Mouse (Mus musculus): ENCODE measurements at regions not wholly inside any gene's neighbourhood (a gene's known extent, or its start where the extent isn't known, plus 50 kb on each side); places are given as distances from the start of the nearest gene placed in this dataset.

- Histone ChIP-seq H3K4me3 (ENCODE audit: insufficient read depth, low read depth, low read length) (no peak overlapping the region), H3K27me3 (replicated peaks; ENCODE audit: control insufficient read depth, insufficient read depth, low read length) (no peaks in the 10 kb centered on the region), H3K4me1 (ENCODE audit: control insufficient read depth, insufficient read depth, low read length) (no peaks in the 10 kb centered on the region), H3K27ac (ENCODE audit: insufficient read depth, low read depth, low read length) (peak overlapping the region; percentile 41; the same call in 1 of the 2 replicates), H3K36me3 (ENCODE audit: control insufficient read depth, insufficient read depth, low read length) (no peaks in the 10 kb centered on the region)
- 60% methylated on average over 5 of the region's 5 CpGs for WGBS
- peak; percentile 49 for DNase-seq
- no peak for TF ChIP-seq CTCF (conservative IDR thresholded peaks at IDR 0.05; ENCODE audit: insufficient read depth, insufficient read length, low read depth, low read length)
- TF ChIP-seq POLR2A (IDR thresholded peaks at IDR 0.05; ENCODE audit: low read depth, low read length): no peak
Observed at GRCm38 (mm10) chr1:186444701-186445131, 261.1 kb downstream of the Tgfb2 start.

GRCm38 (mm10) chr1:186442160-186442559 is 263.6 kb downstream of the Tgfb2 start:
- H3K27ac ChIP-seq (ENCODE audit: insufficient read depth, low read depth, low read length): no peak overlapping the region
- WGBS: 73% methylated on average over 1 of the region's 1 CpGs
- no peak for DNase-seq
- no peaks in the 10 kb centered on the region for H3K27me3 ChIP-seq (replicated peaks; ENCODE audit: control insufficient read depth, insufficient read depth, low read length)
- H3K4me3 ChIP-seq (ENCODE audit: insufficient read depth, low read depth, low read length): no peak overlapping the region
- no peaks in the 10 kb centered on the region for H3K4me1 ChIP-seq (ENCODE audit: control insufficient read depth, insufficient read depth, low read length)
- TF ChIP-seq POLR2A (IDR thresholded peaks at IDR 0.05; ENCODE audit: low read depth, low read length) (no peak), CTCF (conservative IDR thresholded peaks at IDR 0.05; ENCODE audit: insufficient read depth, insufficient read length, low read depth, low read length) (no peak)
- H3K36me3 ChIP-seq (ENCODE audit: control insufficient read depth, insufficient read depth, low read length): no peaks in the 10 kb centered on the region

DNA sequence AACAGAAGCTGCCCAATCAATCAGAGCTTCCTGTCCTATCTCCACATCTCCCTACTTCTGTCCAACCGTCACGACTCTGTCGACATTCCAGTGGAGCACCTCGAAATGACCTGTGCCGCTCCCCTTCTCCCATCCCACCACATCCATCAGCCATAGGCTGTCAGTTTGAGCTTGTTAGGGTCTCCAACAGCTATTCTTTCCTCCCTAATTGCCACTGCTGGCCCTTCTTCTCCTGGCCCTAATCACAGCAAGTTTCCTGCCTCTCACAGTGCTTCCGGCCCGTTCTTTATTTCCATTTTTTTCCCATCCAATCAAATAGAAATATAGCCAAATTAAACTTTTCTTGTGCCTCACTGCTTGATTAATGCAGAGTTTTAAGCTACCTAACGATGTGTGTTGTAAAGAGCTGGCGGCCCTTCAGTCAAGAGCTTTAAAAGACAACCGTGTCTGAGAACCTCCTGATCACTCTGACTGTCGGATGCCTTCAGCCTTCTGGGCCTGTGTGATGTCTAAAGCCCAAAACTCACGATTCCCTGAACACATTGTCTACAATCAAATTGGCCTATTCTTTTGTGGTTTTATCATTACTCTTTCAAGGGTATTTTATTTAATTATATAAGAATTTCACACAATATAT is 270.3 kb downstream of the Tgfb2 start:
- no peak overlapping the region for H3K27ac ChIP-seq (ENCODE audit: insufficient read depth, low read depth, low read length)
- no peak for DNase-seq

DNA sequence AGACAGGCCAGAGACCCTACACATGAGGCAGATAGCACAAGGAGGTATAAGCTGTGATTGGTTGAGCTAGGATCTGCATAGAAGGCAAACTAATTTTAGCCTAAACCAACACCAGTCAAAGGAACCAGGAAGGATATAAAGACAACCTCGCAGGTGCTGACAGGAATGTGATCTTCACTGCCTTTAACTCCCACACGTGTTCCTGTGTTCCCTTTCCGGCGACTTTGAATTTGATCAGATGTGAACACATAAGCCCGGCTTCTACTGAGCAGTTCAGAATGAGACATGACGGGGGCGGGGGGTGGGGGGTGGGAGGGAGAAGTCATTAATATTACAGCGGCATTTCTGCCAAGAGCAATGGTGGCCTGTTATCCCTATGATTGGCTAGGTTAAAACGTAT is 271.0 kb downstream of the Tgfb2 start:
- Histone ChIP-seq H3K27ac (ENCODE audit: insufficient read depth, low read depth, low read length) (no peak overlapping the region), H3K4me1 (ENCODE audit: control insufficient read depth, insufficient read depth, low read length) (no peaks in the 10 kb centered on the region), H3K36me3 (ENCODE audit: control insufficient read depth, insufficient read depth, low read length) (no peaks in the 10 kb centered on the region), H3K27me3 (replicated peaks; ENCODE audit: control insufficient read depth, insufficient read depth, low read length) (no peaks in the 10 kb centered on the region), H3K4me3 (ENCODE audit: insufficient read depth, low read depth, low read length) (no peak overlapping the region)
- TF ChIP-seq CTCF (conservative IDR thresholded peaks at IDR 0.05; ENCODE audit: insufficient read depth, insufficient read length, low read depth, low read length) (no peak), POLR2A (IDR thresholded peaks at IDR 0.05; ENCODE audit: low read depth, low read length) (no peak)
- WGBS: 34% methylated on average over 9 of the region's 9 CpGs
- no peak for DNase-seq

More for the DNA sequence above, 270.3 kb downstream of the Tgfb2 start:
- H3K4me1 ChIP-seq (ENCODE audit: control insufficient read depth, insufficient read depth, low read length): no peaks in the 10 kb centered on the region
- no peak for TF ChIP-seq CTCF (conservative IDR thresholded peaks at IDR 0.05; ENCODE audit: insufficient read depth, insufficient read length, low read depth, low read length)
- no peak for TF ChIP-seq POLR2A (IDR thresholded peaks at IDR 0.05; ENCODE audit: low read depth, low read length)
- WGBS: 51% methylated on average over 12 of the region's 12 CpGs
- H3K36me3 ChIP-seq (ENCODE audit: control insufficient read depth, insufficient read depth, low read length): no peaks in the 10 kb centered on the region
- H3K4me3 ChIP-seq (ENCODE audit: insufficient read depth, low read depth, low read length): no peak overlapping the region
- no peaks in the 10 kb centered on the region for H3K27me3 ChIP-seq (replicated peaks; ENCODE audit: control insufficient read depth, insufficient read depth, low read length)

- Histone ChIP-seq H3K4me3 (ENCODE audit: insufficient read depth, low read depth, low read length) (no peak overlapping the region), H3K27me3 (replicated peaks; ENCODE audit: control insufficient read depth, insufficient read depth, low read length) (no peaks in the 10 kb centered on the region), H3K36me3 (ENCODE audit: control insufficient read depth, insufficient read depth, low read length) (no peaks in the 10 kb centered on the region), H3K27ac (ENCODE audit: insufficient read depth, low read depth, low read length) (no peak overlapping the region), H3K4me1 (ENCODE audit: control insufficient read depth, insufficient read depth, low read length) (no peaks in the 10 kb centered on the region)
- no peak for DNase-seq
- WGBS: 83% methylated on average over 2 of the region's 2 CpGs
- no peak for TF ChIP-seq CTCF (conservative IDR thresholded peaks at IDR 0.05; ENCODE audit: insufficient read depth, insufficient read length, low read depth, low read length)
- TF ChIP-seq POLR2A (IDR thresholded peaks at IDR 0.05; ENCODE audit: low read depth, low read length): no peak
Observed at GRCm38 (mm10) chr1:186434007-186434406, 271.8 kb downstream of the Tgfb2 start.

- WGBS: 80% methylated on average over 7 of the region's 7 CpGs
- no peaks in the 10 kb centered on the region for H3K27me3 ChIP-seq (replicated peaks; ENCODE audit: control insufficient read depth, insufficient read depth, low read length)
- DNase-seq: no peak
- H3K27ac ChIP-seq (ENCODE audit: insufficient read depth, low read depth, low read length): no peak overlapping the region
- H3K4me1 ChIP-seq (ENCODE audit: control insufficient read depth, insufficient read depth, low read length): no peaks in the 10 kb centered on the region
- TF ChIP-seq CTCF (conservative IDR thresholded peaks at IDR 0.05; ENCODE audit: insufficient read depth, insufficient read length, low read depth, low read length) (no peak), POLR2A (IDR thresholded peaks at IDR 0.05; ENCODE audit: low read depth, low read length) (no peak)
- no peaks in the 10 kb centered on the region for H3K36me3 ChIP-seq (ENCODE audit: control insufficient read depth, insufficient read depth, low read length)
- H3K4me3 ChIP-seq (ENCODE audit: insufficient read depth, low read depth, low read length): no peak overlapping the region
Observed at GRCm38 (mm10) chr1:186433169-186433665, 272.6 kb downstream of the Tgfb2 start.

- H3K36me3 ChIP-seq (ENCODE audit: control insufficient read depth, insufficient read depth, low read length): no peaks in the 10 kb centered on the region
- H3K27me3 ChIP-seq (replicated peaks; ENCODE audit: control insufficient read depth, insufficient read depth, low read length): no peaks in the 10 kb centered on the region; the same call in 1 of the 2 replicates
- H3K4me3 ChIP-seq (ENCODE audit: insufficient read depth, low read depth, low read length): no peak overlapping the region
- WGBS: 84% methylated on average over 6 of the region's 6 CpGs
- TF ChIP-seq POLR2A (IDR thresholded peaks at IDR 0.05; ENCODE audit: low read depth, low read length): no peak
- TF ChIP-seq CTCF (conservative IDR thresholded peaks at IDR 0.05; ENCODE audit: insufficient read depth, insufficient read length, low read depth, low read length): no peak
- H3K4me1 ChIP-seq (ENCODE audit: control insufficient read depth, insufficient read depth, low read length): no peaks in the 10 kb centered on the region
- DNase-seq: no peak
- H3K27ac ChIP-seq (ENCODE audit: insufficient read depth, low read depth, low read length): no peak overlapping the region
Observed at GRCm38 (mm10) chr1:186425421-186425820, 280.4 kb downstream of the Tgfb2 start.

Data from kidney, adult 2 months (tissue).